Mouse (Mus musculus): Measurements from ENCODE around the gene Blm.

GRCm38 (mm10) chr7:80417601-80418000 lies 117.3 kb downstream of the Blm start:
- TF ChIP-seq CTCF (IDR thresholded peaks at IDR 0.05; ENCODE audit: extremely low read depth, insufficient read length, insufficient replicate concordance, low read depth, low read length) (no peak), POLR2A (IDR thresholded peaks at IDR 0.05; ENCODE audit: low read depth, low read length) (no peak)
